Mouse (Mus musculus): ENCODE measurements around the gene Cadps2. TPM values are rescaled to one million over a fixed set of nuclear protein-coding genes. Genes with fewer than 3 reads are reported as not detected.

Cadps2 gene
- polyA plus RNA-seq, 1 experiment = 0.02 TPM

DNA sequence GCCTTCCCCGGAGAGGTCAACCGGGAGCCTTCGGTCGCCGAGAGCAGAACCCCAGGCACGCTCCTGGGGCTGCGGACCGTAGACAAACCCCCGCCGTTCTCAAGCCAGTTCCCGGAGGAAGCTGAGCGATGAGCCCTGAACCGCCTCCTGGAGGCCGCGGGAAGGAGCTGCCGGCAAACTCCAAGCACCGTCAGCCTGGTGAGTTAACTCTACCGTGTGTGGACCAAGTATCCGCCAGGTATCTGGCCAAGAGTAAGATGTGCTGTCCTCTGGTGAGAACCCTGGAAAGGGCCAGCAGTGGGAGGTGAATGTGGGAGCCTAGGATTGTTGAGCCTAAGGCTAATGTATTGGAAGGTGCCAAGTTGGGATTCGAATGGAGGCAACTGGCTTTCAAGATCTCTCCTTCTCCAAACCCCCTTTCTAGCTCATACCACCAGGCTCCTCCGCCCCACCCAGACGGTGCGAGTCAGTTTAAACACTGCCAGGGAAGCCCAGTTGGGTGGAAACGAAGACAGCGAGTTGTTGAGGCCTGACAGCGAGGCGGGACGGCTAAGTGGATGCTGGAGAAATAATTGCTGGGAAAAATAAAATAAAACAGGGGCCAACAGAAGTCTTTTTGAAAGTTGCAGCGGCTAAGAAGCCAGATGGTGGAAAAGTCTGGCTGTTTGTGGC lies 589.5 kb downstream of the Cadps2 start:
- H3K4me2 ChIP-seq (ENCODE audit: low read depth) = no peak overlapping the region
- peaks cover 15% of the 10 kb centered on the region for H3K27me3 ChIP-seq (ENCODE audit: control insufficient read depth, insufficient read depth, insufficient read length)

DNA sequence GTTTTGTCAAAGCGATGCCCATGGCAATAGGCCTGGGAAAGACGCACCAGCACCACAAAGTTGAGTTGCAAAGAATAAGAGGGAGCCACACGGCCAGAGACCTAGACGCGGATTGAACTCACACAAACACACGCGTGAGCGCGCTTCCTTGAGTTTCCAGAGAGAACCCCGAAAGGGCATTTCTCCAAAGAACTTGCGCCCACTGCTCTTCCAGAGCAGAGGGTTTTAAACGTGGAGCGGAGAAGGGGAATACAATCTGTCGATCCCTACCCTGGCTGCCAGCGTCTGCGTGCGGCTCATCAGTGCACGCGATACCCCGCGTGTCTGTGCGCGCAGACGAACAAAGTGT lies 590.2 kb downstream of the Cadps2 start:
- Histone ChIP-seq H3K36me3 (ENCODE audit: control insufficient read depth, insufficient read depth) (no peaks in the 10 kb centered on the region), H3ac (ENCODE audit: control insufficient read depth, insufficient read length) (no peak overlapping the region), H3K4me3 (no peak overlapping the region), H3K4me2 (ENCODE audit: low read depth) (no peak overlapping the region), H3K27me3 (ENCODE audit: control insufficient read depth, insufficient read depth, insufficient read length) (peaks cover 14% of the 10 kb centered on the region), H3K79me2 (ENCODE audit: control insufficient read depth, insufficient read depth) (no peaks in the 10 kb centered on the region)
- TF ChIP-seq USF1 (IDR thresholded peaks at IDR 0.05; ENCODE audit: low read depth) (no peak), REST (IDR thresholded peaks at IDR 0.05; ENCODE audit: insufficient read depth, insufficient read length) (no peak), E2F4 (IDR thresholded peaks at IDR 0.05; ENCODE audit: insufficient read depth) (no peak), TCF12 (IDR thresholded peaks at IDR 0.05; ENCODE audit: insufficient read depth, poor library complexity, severe bottlenecking) (no peak), POLR2AphosphoS2 (IDR thresholded peaks at IDR 0.05; ENCODE audit: insufficient read length, low read depth) (no peak), SRF (IDR thresholded peaks at IDR 0.05; ENCODE audit: control insufficient read depth, insufficient read length, low read depth) (no peak), MYOG (IDR thresholded peaks at IDR 0.05; ENCODE audit: control insufficient read depth in 1 of 3, insufficient read depth in 1 of 3, insufficient read length in 2 of 3, low read depth in 2 of 3) (no peak), MAX (IDR thresholded peaks at IDR 0.05; ENCODE audit: low read depth) (no peak), CEBPB (IDR thresholded peaks at IDR 0.05; ENCODE audit: insufficient read depth, poor library complexity, severe bottlenecking) (no peak), MYOD1 (IDR thresholded peaks at IDR 0.05; ENCODE audit: control insufficient read depth in 1 of 3, insufficient read length in 2 of 3, low read depth in 2 of 3) (no peak), POLR2A (IDR thresholded peaks at IDR 0.05; ENCODE audit: insufficient read length, low read depth) (no peak), TCF3 (IDR thresholded peaks at IDR 0.05; ENCODE audit: insufficient read length, low read depth) (no peak)

More for the DNA sequence above, 589.5 kb downstream of the Cadps2 start:
- Histone ChIP-seq H3ac (ENCODE audit: control insufficient read depth, insufficient read length) (no peak overlapping the region), H3K79me2 (ENCODE audit: control insufficient read depth, insufficient read depth) (no peaks in the 10 kb centered on the region), H3K36me3 (ENCODE audit: control insufficient read depth, insufficient read depth) (no peaks in the 10 kb centered on the region), H3K4me3 (no peak overlapping the region)
- no peak for TF ChIP-seq TCF3 (IDR thresholded peaks at IDR 0.05; ENCODE audit: insufficient read length, low read depth)
- TF ChIP-seq POLR2AphosphoS2 (IDR thresholded peaks at IDR 0.05; ENCODE audit: insufficient read length, low read depth) = no peak
- no peak for TF ChIP-seq MYOD1 (IDR thresholded peaks at IDR 0.05; ENCODE audit: control insufficient read depth in 1 of 3, insufficient read length in 2 of 3, low read depth in 2 of 3)
- TF ChIP-seq REST (IDR thresholded peaks at IDR 0.05; ENCODE audit: insufficient read depth, insufficient read length) = no peak
- no peak for TF ChIP-seq USF1 (IDR thresholded peaks at IDR 0.05; ENCODE audit: low read depth)
- TF ChIP-seq MAX (IDR thresholded peaks at IDR 0.05; ENCODE audit: low read depth) = no peak
- no peak for TF ChIP-seq POLR2A (IDR thresholded peaks at IDR 0.05; ENCODE audit: insufficient read length, low read depth)
- TF ChIP-seq TCF12 (IDR thresholded peaks at IDR 0.05; ENCODE audit: insufficient read depth, poor library complexity, severe bottlenecking) = no peak
- no peak for TF ChIP-seq SRF (IDR thresholded peaks at IDR 0.05; ENCODE audit: control insufficient read depth, insufficient read length, low read depth)
- TF ChIP-seq CEBPB (IDR thresholded peaks at IDR 0.05; ENCODE audit: insufficient read depth, poor library complexity, severe bottlenecking) = no peak
- TF ChIP-seq MYOG (IDR thresholded peaks at IDR 0.05; ENCODE audit: control insufficient read depth in 1 of 3, insufficient read depth in 1 of 3, insufficient read length in 2 of 3, low read depth in 2 of 3) = no peak
- no peak for TF ChIP-seq E2F4 (IDR thresholded peaks at IDR 0.05; ENCODE audit: insufficient read depth)

DNA sequence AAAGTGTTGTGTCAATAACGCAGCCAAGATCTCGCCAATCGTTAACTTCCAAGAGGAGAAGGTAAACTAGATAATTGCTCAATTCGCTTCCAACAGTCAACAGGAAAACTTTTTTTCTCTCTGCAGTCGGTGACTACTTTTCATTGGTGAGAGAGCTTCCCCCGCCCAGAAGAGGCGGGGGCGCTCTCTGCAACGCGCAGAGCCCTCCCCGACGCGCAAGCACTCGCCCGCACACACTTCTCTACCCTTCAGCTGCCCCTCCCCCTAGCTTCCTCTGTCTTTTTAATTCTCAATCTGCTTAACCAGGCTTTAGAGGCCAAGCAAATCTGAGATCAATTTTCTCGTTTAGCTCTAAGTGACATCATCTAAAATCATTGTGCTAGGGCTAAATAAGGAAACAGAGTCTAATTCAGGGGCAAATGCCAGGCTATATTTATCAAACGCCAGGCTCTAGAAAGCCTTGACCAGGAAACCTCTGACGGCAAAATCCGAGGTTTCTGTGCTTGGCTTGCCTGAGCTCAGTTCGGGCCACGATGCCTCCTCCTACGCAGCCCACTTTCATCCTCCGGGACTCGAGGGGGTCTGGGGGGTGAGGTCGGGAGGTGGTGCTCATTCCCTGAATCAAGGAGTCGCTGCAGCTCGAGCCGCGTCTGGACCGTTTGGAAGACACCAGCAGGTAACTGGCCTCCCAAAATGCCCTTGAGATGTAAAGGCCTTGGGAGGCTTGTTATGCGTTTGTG lies 590.7 kb downstream of the Cadps2 start, which contains the start of gene Fezf1:
Gene Fezf1, minus strand, starts transcription at position 50 of the 740 bp plus-strand sequence.
- no peak for TF ChIP-seq POLR2A (IDR thresholded peaks at IDR 0.05; ENCODE audit: insufficient read length, low read depth)
- TF ChIP-seq REST (IDR thresholded peaks at IDR 0.05; ENCODE audit: insufficient read depth, insufficient read length) = no peak
- no peak for TF ChIP-seq TCF3 (IDR thresholded peaks at IDR 0.05; ENCODE audit: insufficient read length, low read depth)
- no peak for TF ChIP-seq MYOD1 (IDR thresholded peaks at IDR 0.05; ENCODE audit: control insufficient read depth in 1 of 3, insufficient read length in 2 of 3, low read depth in 2 of 3)
- no peak for TF ChIP-seq CEBPB (IDR thresholded peaks at IDR 0.05; ENCODE audit: insufficient read depth, poor library complexity, severe bottlenecking)
- no peak for TF ChIP-seq TCF12 (IDR thresholded peaks at IDR 0.05; ENCODE audit: insufficient read depth, poor library complexity, severe bottlenecking)
- no peak for TF ChIP-seq MYOG (IDR thresholded peaks at IDR 0.05; ENCODE audit: control insufficient read depth in 1 of 3, insufficient read depth in 1 of 3, insufficient read length in 2 of 3, low read depth in 2 of 3)
- TF ChIP-seq E2F4 (IDR thresholded peaks at IDR 0.05; ENCODE audit: insufficient read depth) = no peak
- no peak for TF ChIP-seq MAX (IDR thresholded peaks at IDR 0.05; ENCODE audit: low read depth)
- TF ChIP-seq USF1 (IDR thresholded peaks at IDR 0.05; ENCODE audit: low read depth) = no peak
- no peak for TF ChIP-seq POLR2AphosphoS2 (IDR thresholded peaks at IDR 0.05; ENCODE audit: insufficient read length, low read depth)
- Histone ChIP-seq H3K4me3 (no peak within 1 kb of the TSS), H3K27me3 (ENCODE audit: control insufficient read depth, insufficient read depth, insufficient read length) (peaks cover 8% of the 10 kb centered on the region)

DNA sequence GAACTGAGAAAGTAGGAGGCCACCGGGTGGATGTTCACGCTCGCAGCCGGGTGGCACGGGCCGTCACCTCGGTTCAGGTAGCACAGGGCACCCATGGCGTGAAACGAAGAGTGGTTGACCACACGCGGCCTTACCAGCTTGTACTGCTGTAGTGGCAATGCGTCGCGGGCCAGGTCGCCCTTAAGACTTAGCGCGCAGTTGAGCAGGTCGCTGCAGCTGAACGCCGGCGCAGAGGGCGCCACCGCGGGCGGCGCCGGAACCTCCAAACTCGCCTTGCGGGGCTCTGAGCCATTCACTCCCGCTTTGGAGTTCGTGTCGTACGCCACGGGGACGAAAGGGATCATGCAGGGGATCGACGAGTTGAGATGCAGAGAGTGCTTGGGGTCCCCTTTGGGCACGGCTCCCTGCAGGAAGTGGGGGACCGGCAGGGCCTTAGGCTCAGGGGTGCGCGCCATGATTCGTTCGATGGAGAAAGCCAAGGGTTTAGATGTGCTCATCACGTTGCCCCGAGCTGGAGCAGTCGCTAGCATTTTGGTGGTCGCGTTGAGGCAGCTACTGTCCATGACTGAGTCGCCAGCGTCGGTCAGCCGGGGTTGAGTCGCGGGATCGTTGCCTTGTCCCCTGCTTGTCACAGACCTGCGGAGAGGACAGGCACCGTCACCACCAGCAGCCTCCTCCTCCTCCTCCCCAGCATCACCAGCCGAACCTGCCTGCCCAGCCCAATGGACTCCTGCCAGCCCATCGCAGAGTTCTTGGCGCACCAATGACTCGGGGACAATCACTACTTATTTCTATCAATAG lies 591.5 kb downstream of the Cadps2 start:
- no peaks in the 10 kb centered on the region for H3K36me3 ChIP-seq (ENCODE audit: control insufficient read depth, insufficient read depth)
- H3K79me2 ChIP-seq (ENCODE audit: control insufficient read depth, insufficient read depth) = no peaks in the 10 kb centered on the region
- H3K27me3 ChIP-seq (ENCODE audit: control insufficient read depth, insufficient read depth, insufficient read length) = peaks cover 7% of the 10 kb centered on the region
- H3K4me2 ChIP-seq (ENCODE audit: low read depth) = no peak overlapping the region
- no peak for TF ChIP-seq TCF3 (IDR thresholded peaks at IDR 0.05; ENCODE audit: insufficient read length, low read depth)
- no peak for TF ChIP-seq POLR2A (IDR thresholded peaks at IDR 0.05; ENCODE audit: insufficient read length, low read depth)
- TF ChIP-seq MAX (IDR thresholded peaks at IDR 0.05; ENCODE audit: low read depth) = no peak
- TF ChIP-seq TCF12 (IDR thresholded peaks at IDR 0.05; ENCODE audit: insufficient read depth, poor library complexity, severe bottlenecking) = no peak
- no peak for TF ChIP-seq POLR2AphosphoS2 (IDR thresholded peaks at IDR 0.05; ENCODE audit: insufficient read length, low read depth)
- H3K4me3 ChIP-seq = no peak overlapping the region
- no peak overlapping the region for H3ac ChIP-seq (ENCODE audit: control insufficient read depth, insufficient read length)

More for the DNA sequence above, 590.7 kb downstream of the Cadps2 start, which contains the start of gene Fezf1:
- no peak within 1 kb of the TSS for H3K4me2 ChIP-seq (ENCODE audit: low read depth)
- H3ac ChIP-seq (ENCODE audit: control insufficient read depth, insufficient read length) = no peak within 1 kb of the TSS
- no peaks in the 10 kb centered on the region for H3K36me3 ChIP-seq (ENCODE audit: control insufficient read depth, insufficient read depth)
- H3K79me2 ChIP-seq (ENCODE audit: control insufficient read depth, insufficient read depth) = no peaks in the 10 kb centered on the region

All from myocyte (in vitro differentiated cells).